Mouse (Mus musculus) hindbrain, embryonic 11.5 days (tissue): ENCODE results near the gene Gm8265. TPM values are rescaled to one million over a fixed set of nuclear protein-coding genes. Genes with fewer than 3 reads are reported as not detected.
"Not testable (repeated sequence)": the region's sequence is repeated elsewhere in the genome, so short reads cannot be mapped to it uniquely, and the experiment has no call there.

Source experiments
- ATAC-seq: fragments of 200-750 bp; cut with Nextera tagmentation; 2 replicates; pipeline ENCODE4 v1.8.0; 2017; ENCODE audit warnings: mild to moderate bottlenecking, moderate TSS enrichment, moderate library complexity; ENCODE audit not compliant: low FRiP score
- DNase-seq: peaks from one replicate; pipeline ENCODE4 v3.0.0-alpha.2; 2015; ENCODE audit warnings: low spot score
- H3K27ac ChIP-seq: fragments of 300-500 bp; sonication (generic); 2 replicates; pipeline ENCODE4 v1.5.1; 2014; ENCODE audit warnings: mild to moderate bottlenecking, low read depth, low read length
- H3K27me3 ChIP-seq: fragments of 300-500 bp; sonication (generic); 2 replicates; pipeline ENCODE4 v1.6.1; 2014; ENCODE audit warnings: mild to moderate bottlenecking, low read length, moderate library complexity, mixed read lengths; ENCODE audit not compliant: control insufficient read depth, insufficient read depth
- H3K36me3 ChIP-seq: fragments of 300-500 bp; sonication (generic); 2 replicates; pipeline ENCODE4 v1.6.1; 2014; ENCODE audit warnings: mild to moderate bottlenecking, low read length, moderate library complexity, mixed read lengths; ENCODE audit not compliant: control insufficient read depth, insufficient read depth
- H3K4me1 ChIP-seq: fragments of 300-500 bp; sonication (generic); replicated peaks from 2 replicates; pipeline ENCODE4 v1.6.1; 2014; ENCODE audit warnings: low read length, mixed read lengths; ENCODE audit not compliant: control insufficient read depth, insufficient read depth
- H3K4me2 ChIP-seq: fragments of 300-500 bp; sonication (generic); replicated peaks from 2 replicates; pipeline ENCODE4 v1.6.1; 2014; ENCODE audit warnings: mild to moderate bottlenecking, low read depth, low read length
- H3K4me3 ChIP-seq: fragments of 300-500 bp; sonication (generic); 2 replicates; pipeline ENCODE4 v1.5.1; 2014; ENCODE audit warnings: low read depth, low read length
- H3K9ac ChIP-seq: fragments of 300-500 bp; sonication (generic); 2 replicates; pipeline ENCODE4 v1.6.1; 2014; ENCODE audit warnings: low read depth, low read length
- H3K9me3 ChIP-seq: fragments of 300-500 bp; sonication (generic); 2 replicates; pipeline ENCODE4 v1.6.1; 2016; ENCODE audit warnings: low read length; ENCODE audit not compliant: control insufficient read depth
- WGBS: fragments of 180-500 bp; shearing (Covaris S2); extraction: QIAGEN DNeasy Blood & Tissue Kit; methylation state at CpG from one replicate; pipeline ENCODE4 v1.1.7; 2014; 5-methylcytosine and 5-hydroxymethylcytosine counted together
- polyA plus RNA-seq: library from polyadenylated mRNA; unstranded; fragments of >200 nt; fragmentation: Nextera tagmentation; extraction: Ambion mirVana; gene quantifications from 2 replicates; pipeline ENCODE4 v1.2.1, GENCODE M21; 2014

Gm8265 gene
- polyA plus RNA-seq: not detected in 2 replicates

DNA sequence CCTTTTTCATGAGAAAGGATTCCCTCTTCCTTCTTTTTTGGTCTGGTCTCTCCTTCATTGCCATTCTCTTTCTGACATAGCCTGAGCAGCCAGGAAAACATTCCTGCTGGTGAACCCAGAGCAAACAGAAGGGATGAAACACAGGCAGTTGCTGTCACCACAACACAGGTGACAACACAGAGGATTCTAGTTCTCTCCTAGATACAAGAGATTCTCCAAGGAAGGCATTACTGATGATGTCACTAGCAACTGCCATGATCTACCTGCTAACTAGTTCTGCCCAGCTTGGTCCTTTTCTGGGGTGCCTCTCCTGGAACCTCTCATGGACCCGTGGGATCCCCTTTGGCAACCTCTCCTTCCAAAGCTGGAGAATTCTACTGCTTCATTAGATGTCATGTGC is at the start of gene Gm8265:
Gm8265 (minus strand) TSS at position 101 of the 400 bp plus-strand sequence.
- not testable (repeated sequence) for H3K4me2 ChIP-seq, H3K4me3 ChIP-seq, H3K36me3 ChIP-seq, H3K9ac ChIP-seq, H3K27me3 ChIP-seq, DNase-seq, H3K9me3 ChIP-seq, H3K27ac ChIP-seq, ATAC-seq, H3K4me1 ChIP-seq
- no CpG with 5 or more reads among the region's 1 CpGs for WGBS

Other genes starting within 250 kb of the Gm8265 start
- 0.14 TPM in 1 of 2 replicates, not detected in the other for gene Gm3500, start 244.0 kb downstream of the Gm8265 start, polyA plus RNA-seq
- gene Gm3194, start 177.6 kb downstream of the Gm8265 start, polyA plus RNA-seq: 0.98 and 1.3 TPM in 2 replicates
- gene Gm8246, start 155.2 kb downstream of the Gm8265 start, polyA plus RNA-seq: not detected in 2 replicates
- not detected in 2 replicates for gene Gm3187, start 148.8 kb downstream of the Gm8265 start, polyA plus RNA-seq
- gene Gm3488, start 131.4 kb downstream of the Gm8265 start, polyA plus RNA-seq: 2.0 and 2.5 TPM in 2 replicates
- not detected in 2 replicates for gene Gm3532, start 94.5 kb downstream of the Gm8265 start, polyA plus RNA-seq
- not detected in 2 replicates for gene Gm9603, start 54.4 kb upstream of the Gm8265 start, polyA plus RNA-seq
- 0.12 TPM in 1 of 2 replicates, not detected in the other for gene Gm3373, start 108.5 kb upstream of the Gm8265 start, polyA plus RNA-seq
- gene Gm3383, start 175.0 kb upstream of the Gm8265 start, polyA plus RNA-seq: 1.3 and 1.7 TPM in 2 replicates
- not detected in 2 replicates for gene Gm3424, start 197.3 kb upstream of the Gm8265 start, polyA plus RNA-seq
- 0.10 TPM in 1 of 2 replicates, not detected in the other for gene Gm8237, start 247.4 kb upstream of the Gm8265 start, polyA plus RNA-seq